Mouse (Mus musculus) MEL (cell line): ENCODE data around the gene Olfr330.
"Not testable (repeated sequence)": the region's sequence is repeated elsewhere in the genome, so short reads cannot be mapped to it uniquely, and the experiment has no call there.

Experiments used
- EP300 ChIP-seq, 2 experiments: IDR thresholded peaks; 2 replicates each; pipeline ENCODE4 v1.6.1; 2011; ENCODE audit warnings: improper control_type of control experiment in 2 of 2, low read length in 2 of 2, low read depth in 1 of 2, mild to moderate bottlenecking in 1 of 2
- POLR2A ChIP-seq, 2 experiments: IDR thresholded peaks; 2 replicates each; pipeline ENCODE4 v1.6.1; 2011 to 2012; ENCODE audit warnings: low read length in 2 of 2, mild to moderate bottlenecking in 2 of 2, control low read depth in 1 of 2, improper control_type of control experiment in 1 of 2, low read depth in 1 of 2, moderate library complexity in 1 of 2; ENCODE audit not compliant: control insufficient read depth in 1 of 2, insufficient read depth in 1 of 2, poor library complexity in 1 of 2

DNA sequence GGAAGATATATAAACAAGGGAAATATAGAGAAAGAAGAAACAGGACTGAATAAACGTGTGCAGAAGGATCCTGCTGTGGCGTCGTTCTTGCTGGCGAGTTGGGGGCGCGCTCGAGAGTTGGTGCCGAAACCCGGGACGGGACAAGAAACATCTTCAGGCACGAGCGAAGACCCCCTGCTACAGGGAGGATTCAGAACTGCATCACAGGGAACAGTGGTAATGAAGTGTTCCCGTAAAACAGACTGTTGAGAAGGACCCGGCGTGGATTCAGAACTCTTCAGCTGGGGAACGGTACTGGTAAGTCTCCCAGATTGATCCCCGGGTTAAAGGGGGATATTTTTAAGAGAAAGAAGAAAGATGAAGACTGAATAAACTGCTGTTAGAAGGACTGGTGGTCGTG is 15.7 kb downstream of the Olfr330 start:
- TF ChIP-seq POLR2A (IDR thresholded peaks at IDR 0.05; ENCODE audit: control insufficient read depth in 1 of 2, insufficient read depth in 1 of 2, low read depth in 1 of 2, low read length in 2 of 2, poor library complexity in 1 of 2); EP300 (IDR thresholded peaks at IDR 0.05; ENCODE audit: low read depth in 1 of 2, low read length in 2 of 2): not testable (repeated sequence)
